7 mouse cellular contexts compared by ENCODE assay signal in genomic region chr17:35165451-35166155, GRCm38 (mm10). TPM values are rescaled to one million over a fixed set of nuclear protein-coding genes. Genes with fewer than 3 reads are reported as not detected.
DNase-seq lines count a peak whose midpoint lies in the region; ATAC-seq and TF ChIP-seq lines count a peak whose summit lies in the region.

No protein-coding gene starts in this region.

- H3K27me3 ChIP-seq in lung, embryonic 15.5 days, result no peaks in the 10 kb centered on the region
- no peaks in the 10 kb centered on the region for H3K27me3 ChIP-seq in embryonic facial prominence, embryonic 13.5 days
- no peaks in the 10 kb centered on the region for H3K27me3 ChIP-seq in intestine, embryonic 16.5 days (replicated peaks; ENCODE audit: control insufficient read depth, insufficient read depth, low read length)
- H3K27me3 ChIP-seq in small intestine, adult 2 months (ENCODE audit: control insufficient read depth, insufficient read depth, low read length), result no peaks in the 10 kb centered on the region

- peak overlapping the region; percentile 90 for H3K4me3 ChIP-seq in lung, embryonic 15.5 days
- H3K4me3 ChIP-seq in embryonic facial prominence, embryonic 13.5 days, result peak overlapping the region; percentile 99
- H3K4me3 ChIP-seq in intestine, embryonic 16.5 days (ENCODE audit: low read length), result peak overlapping the region; percentile 56
- peak overlapping the region; percentile 79 for H3K4me3 ChIP-seq in small intestine, adult 2 months (ENCODE audit: low read depth, low read length)

- peaks cover 29% of the 10 kb centered on the region for H3K4me1 ChIP-seq in lung, embryonic 15.5 days
- peaks cover 27% of the 10 kb centered on the region for H3K4me1 ChIP-seq in embryonic facial prominence, embryonic 13.5 days
- H3K4me1 ChIP-seq in intestine, embryonic 16.5 days (ENCODE audit: control insufficient read depth, insufficient read depth, low read length), result peaks cover 20% of the 10 kb centered on the region
- peaks cover 10% of the 10 kb centered on the region; the same call in 1 of the 2 replicates for H3K4me1 ChIP-seq in small intestine, adult 2 months (ENCODE audit: control insufficient read depth, insufficient read depth, insufficient read length, low read length)

- H3K9ac ChIP-seq in lung, embryonic 15.5 days, result peak overlapping the region; percentile 59
- H3K9ac ChIP-seq in embryonic facial prominence, embryonic 13.5 days, result peak overlapping the region; percentile 73
- H3K9ac ChIP-seq in intestine, embryonic 16.5 days (ENCODE audit: low read depth, low read length), result peak overlapping the region; percentile 68

- WGBS in lung, embryonic 15.5 days, result 17% methylated on average over 12 of the region's 12 CpGs
- WGBS in embryonic facial prominence, embryonic 13.5 days, result 21% methylated on average over 12 of the region's 12 CpGs
- WGBS in intestine, embryonic 16.5 days, result 20% methylated on average over 12 of the region's 12 CpGs
- WGBS in small intestine, adult 2 months, result 19% methylated on average over 12 of the region's 12 CpGs

- TF ChIP-seq POLR2A in small intestine, adult 2 months (IDR thresholded peaks at IDR 0.05; ENCODE audit: low read depth, low read length), result no peak

- peak; percentile 85 for ATAC-seq in lung, embryonic 15.5 days (ENCODE audit: borderline replicate concordance, extremely low read depth, low FRiP score, low TSS enrichment)
- peak; percentile 84; the same call in 1 of the 2 replicates for ATAC-seq in embryonic facial prominence, embryonic 13.5 days (ENCODE audit: insufficient number of reproducible peaks, insufficient read depth, low FRiP score, low TSS enrichment, low read depth)
- peak; percentile 87 for ATAC-seq in intestine, embryonic 16.5 days

- DNase-seq in lung, postnatal 36 days, result no peak
- no peak for DNase-seq in right cerebral cortex, postnatal 25 days
- DNase-seq in right cerebral cortex, postnatal 10 days (ENCODE audit: low spot score in 2 of 2), result no peak

- no peaks in the 10 kb centered on the region for H3K9me3 ChIP-seq in lung, embryonic 15.5 days
- H3K9me3 ChIP-seq in embryonic facial prominence, embryonic 13.5 days, result no peaks in the 10 kb centered on the region
- no peaks in the 10 kb centered on the region for H3K9me3 ChIP-seq in intestine, embryonic 16.5 days (ENCODE audit: control insufficient read depth, low read length)

- no peak for TF ChIP-seq CTCF in small intestine, adult 2 months (IDR thresholded peaks at IDR 0.05; ENCODE audit: extremely low read depth, insufficient read length, insufficient replicate concordance, low read depth, low read length)

- H3K36me3 ChIP-seq in lung, embryonic 15.5 days, result peaks cover 14% of the 10 kb centered on the region
- peaks cover 24% of the 10 kb centered on the region for H3K36me3 ChIP-seq in embryonic facial prominence, embryonic 13.5 days
- H3K36me3 ChIP-seq in intestine, embryonic 16.5 days (ENCODE audit: control insufficient read depth, insufficient read depth, low read length), result peaks cover 12% of the 10 kb centered on the region
- peaks cover 16% of the 10 kb centered on the region for H3K36me3 ChIP-seq in small intestine, adult 2 months (ENCODE audit: control insufficient read depth, insufficient read depth, low read length)

- peak overlapping the region; percentile 100 for H3K27ac ChIP-seq in lung, embryonic 15.5 days
- peak overlapping the region; percentile 98 for H3K27ac ChIP-seq in embryonic facial prominence, embryonic 13.5 days
- peak overlapping the region; percentile 99 for H3K27ac ChIP-seq in intestine, embryonic 16.5 days (ENCODE audit: low read length)
- H3K27ac ChIP-seq in small intestine, adult 2 months (ENCODE audit: insufficient read depth, low read depth, low read length), result peak overlapping the region; percentile 38

- H3K4me2 ChIP-seq in lung, embryonic 15.5 days, result peak overlapping the region; percentile 58
- H3K4me2 ChIP-seq in embryonic facial prominence, embryonic 13.5 days, result peak overlapping the region; percentile 64
- peak overlapping the region; percentile 51 for H3K4me2 ChIP-seq in intestine, embryonic 16.5 days (ENCODE audit: low read depth, low read length)

RNA-seq across cellular contexts. Expression of gene Prrc2a, which starts 0.9 kb away (rescaled TPM):
- polyA plus RNA-seq in lung, embryonic 15.5 days (2015; fragmentation: Nextera tagmentation; extraction: Ambion mirVana), result 169 and 179 TPM in 2 replicates
- 193 and 244 TPM in 2 replicates for polyA plus RNA-seq in embryonic facial prominence, embryonic 13.5 days (2015; fragmentation: Nextera tagmentation; extraction: Ambion mirVana)
- 103 TPM in 2 replicates for polyA plus RNA-seq in intestine, embryonic 16.5 days (2015; fragmentation: Nextera tagmentation; extraction: Ambion mirVana)
- polyA plus RNA-seq in small intestine, adult 2 months (2012; rRNA removed), result 177 and 352 TPM in 2 replicates

RNA-seq across cellular contexts. Expression of gene Aif1, which starts 10.3 kb away (rescaled TPM):
- 6.9 and 9.0 TPM in 2 replicates for polyA plus RNA-seq in lung, embryonic 15.5 days (2015; fragmentation: Nextera tagmentation; extraction: Ambion mirVana)
- polyA plus RNA-seq in embryonic facial prominence, embryonic 13.5 days (2015; fragmentation: Nextera tagmentation; extraction: Ambion mirVana), result 8.1 and 9.8 TPM in 2 replicates
- polyA plus RNA-seq in intestine, embryonic 16.5 days (2015; fragmentation: Nextera tagmentation; extraction: Ambion mirVana), result 17.4 and 19.4 TPM in 2 replicates
- 0.36 and 1.6 TPM in 2 replicates for polyA plus RNA-seq in small intestine, adult 2 months (2012; rRNA removed)

RNA-seq across cellular contexts. Expression of gene Lst1, which starts 22.6 kb away (rescaled TPM):
- polyA plus RNA-seq in lung, embryonic 15.5 days (2015; fragmentation: Nextera tagmentation; extraction: Ambion mirVana), result 12.1 and 13.0 TPM in 2 replicates
- 13.1 and 16.1 TPM in 2 replicates for polyA plus RNA-seq in embryonic facial prominence, embryonic 13.5 days (2015; fragmentation: Nextera tagmentation; extraction: Ambion mirVana)
- polyA plus RNA-seq in intestine, embryonic 16.5 days (2015; fragmentation: Nextera tagmentation; extraction: Ambion mirVana), result 16.9 and 17.1 TPM in 2 replicates
- polyA plus RNA-seq in small intestine, adult 2 months (2012; rRNA removed), result 11.5 and 18.8 TPM in 2 replicates

RNA-seq across cellular contexts. Expression of gene Ltb, which starts 28.6 kb away (rescaled TPM):
- polyA plus RNA-seq in lung, embryonic 15.5 days (2015; fragmentation: Nextera tagmentation; extraction: Ambion mirVana), result 0.65 and 2.2 TPM in 2 replicates
- polyA plus RNA-seq in embryonic facial prominence, embryonic 13.5 days (2015; fragmentation: Nextera tagmentation; extraction: Ambion mirVana), result 1.8 and 2.1 TPM in 2 replicates
- 4.4 and 4.7 TPM in 2 replicates for polyA plus RNA-seq in intestine, embryonic 16.5 days (2015; fragmentation: Nextera tagmentation; extraction: Ambion mirVana)
- 26.2 and 32.9 TPM in 2 replicates for polyA plus RNA-seq in small intestine, adult 2 months (2012; rRNA removed)

RNA-seq across cellular contexts. Expression of gene Bag6, which starts 30.6 kb away (rescaled TPM):
- polyA plus RNA-seq in lung, embryonic 15.5 days (2015; fragmentation: Nextera tagmentation; extraction: Ambion mirVana), result 48.6 and 51.2 TPM in 2 replicates
- 65.1 and 67.8 TPM in 2 replicates for polyA plus RNA-seq in embryonic facial prominence, embryonic 13.5 days (2015; fragmentation: Nextera tagmentation; extraction: Ambion mirVana)
- 37.5 and 41.3 TPM in 2 replicates for polyA plus RNA-seq in intestine, embryonic 16.5 days (2015; fragmentation: Nextera tagmentation; extraction: Ambion mirVana)
- polyA plus RNA-seq in small intestine, adult 2 months (2012; rRNA removed), result 93.6 and 184 TPM in 2 replicates

Comparison
In these comparisons a context has a peak if more than half of its experiments do, and no peak if none do; other contexts are left out.
1. H3K27ac ChIP-seq: peak in every context shown above with its lines; median percentile 100 in lung, embryonic 15.5 days; 99 in intestine, embryonic 16.5 days; 98 in embryonic facial prominence, embryonic 13.5 days; 38 in small intestine, adult 2 months.